Mouse (Mus musculus) hindbrain, embryonic 11.5 days (tissue): ENCODE data around the gene Cntfr. TPM values are rescaled to one million over a fixed set of nuclear protein-coding genes. Genes with fewer than 3 reads are reported as not detected.

ENCODE experiments used
- ATAC-seq: fragments of 200-750 bp; cut with Nextera tagmentation; 2 replicates; pipeline ENCODE4 v1.8.0; 2017; ENCODE audit warnings: mild to moderate bottlenecking, moderate TSS enrichment, moderate library complexity; ENCODE audit not compliant: low FRiP score
- DNase-seq: peaks from one replicate; pipeline ENCODE4 v3.0.0-alpha.2; 2015; ENCODE audit warnings: low spot score
- H3K27ac ChIP-seq: fragments of 300-500 bp; sonication (generic); 2 replicates; pipeline ENCODE4 v1.5.1; 2014; ENCODE audit warnings: mild to moderate bottlenecking, low read depth, low read length
- H3K27me3 ChIP-seq: fragments of 300-500 bp; sonication (generic); 2 replicates; pipeline ENCODE4 v1.6.1; 2014; ENCODE audit warnings: mild to moderate bottlenecking, low read length, moderate library complexity, mixed read lengths; ENCODE audit not compliant: control insufficient read depth, insufficient read depth
- H3K36me3 ChIP-seq: fragments of 300-500 bp; sonication (generic); 2 replicates; pipeline ENCODE4 v1.6.1; 2014; ENCODE audit warnings: mild to moderate bottlenecking, low read length, moderate library complexity, mixed read lengths; ENCODE audit not compliant: control insufficient read depth, insufficient read depth
- H3K4me1 ChIP-seq: fragments of 300-500 bp; sonication (generic); replicated peaks from 2 replicates; pipeline ENCODE4 v1.6.1; 2014; ENCODE audit warnings: low read length, mixed read lengths; ENCODE audit not compliant: control insufficient read depth, insufficient read depth
- H3K4me2 ChIP-seq: fragments of 300-500 bp; sonication (generic); replicated peaks from 2 replicates; pipeline ENCODE4 v1.6.1; 2014; ENCODE audit warnings: mild to moderate bottlenecking, low read depth, low read length
- H3K4me3 ChIP-seq: fragments of 300-500 bp; sonication (generic); 2 replicates; pipeline ENCODE4 v1.5.1; 2014; ENCODE audit warnings: low read depth, low read length
- H3K9ac ChIP-seq: fragments of 300-500 bp; sonication (generic); 2 replicates; pipeline ENCODE4 v1.6.1; 2014; ENCODE audit warnings: low read depth, low read length
- H3K9me3 ChIP-seq: fragments of 300-500 bp; sonication (generic); 2 replicates; pipeline ENCODE4 v1.6.1; 2016; ENCODE audit warnings: low read length; ENCODE audit not compliant: control insufficient read depth
- WGBS: fragments of 180-500 bp; shearing (Covaris S2); extraction: QIAGEN DNeasy Blood & Tissue Kit; methylation state at CpG from one replicate; pipeline ENCODE4 v1.1.7; 2014; 5-methylcytosine and 5-hydroxymethylcytosine counted together
- polyA plus RNA-seq: library from polyadenylated mRNA; unstranded; fragments of >200 nt; fragmentation: Nextera tagmentation; extraction: Ambion mirVana; gene quantifications from 2 replicates; pipeline ENCODE4 v1.2.1, GENCODE M21; 2014

Gene Cntfr
- polyA plus RNA-seq, 1 experiment from 2014 or later, result 29.5 TPM

- H3K4me2 ChIP-seq, result no peak overlapping the region
- ATAC-seq, result 0 out of 2 replicates have a peak, but pooled peaks have one; percentile 33
- peak overlapping the region; percentile 60 for H3K27ac ChIP-seq
- H3K4me1 ChIP-seq, result peaks cover 37% of the 10 kb centered on the region
- peak; percentile 24 for DNase-seq
- peaks cover 4% of the 10 kb centered on the region for H3K36me3 ChIP-seq
- no peaks in the 10 kb centered on the region for H3K9me3 ChIP-seq
- H3K4me3 ChIP-seq, result no peak overlapping the region
- H3K9ac ChIP-seq, result 0 out of 2 replicates have a peak overlapping the region, but pooled peaks have one; percentile 27
- no peaks in the 10 kb centered on the region for H3K27me3 ChIP-seq
- 51% methylated on average over 13 of the region's 13 CpGs for WGBS
Measured at GRCm38 (mm10) chr4:41677006-41677629, 19.8 kb downstream of the Cntfr start.

- WGBS, result 78% methylated on average over 16 of the region's 17 CpGs
- Histone ChIP-seq H3K4me2 (no peak overlapping the region), H3K9ac (no peak overlapping the region), H3K4me3 (no peak overlapping the region), H3K36me3 (peaks cover 4% of the 10 kb centered on the region), H3K27me3 (no peaks in the 10 kb centered on the region), H3K9me3 (no peaks in the 10 kb centered on the region), H3K27ac (0 out of 2 replicates have a peak overlapping the region, but pooled peaks have one; percentile 27), H3K4me1 (peaks cover 40% of the 10 kb centered on the region)
- ATAC-seq (no peak), DNase-seq (no peak)
Measured at GRCm38 (mm10) chr4:41676248-41677005, 20.5 kb downstream of the Cntfr start.

- Histone ChIP-seq H3K27ac (peak overlapping the region; percentile 75), H3K9me3 (no peaks in the 10 kb centered on the region), H3K36me3 (peaks cover 6% of the 10 kb centered on the region), H3K9ac (0 out of 2 replicates have a peak overlapping the region, but pooled peaks have one; percentile 27), H3K4me2 (no peak overlapping the region), H3K27me3 (no peaks in the 10 kb centered on the region), H3K4me3 (no peak overlapping the region), H3K4me1 (peaks cover 31% of the 10 kb centered on the region)
- WGBS, result 49% methylated on average over 19 of the region's 19 CpGs
- ATAC-seq, result 0 out of 2 replicates have a peak, but pooled peaks have one; percentile 17
- peak; percentile 25 for DNase-seq
Measured at GRCm38 (mm10) chr4:41673186-41673585, 23.7 kb downstream of the Cntfr start.

GRCm38 (mm10) chr4:41672522-41672963, 24.3 kb downstream of the Cntfr start:
- peak; percentile 39 for DNase-seq
- H3K27me3 ChIP-seq, result no peaks in the 10 kb centered on the region
- H3K4me3 ChIP-seq, result no peak overlapping the region
- H3K4me1 ChIP-seq, result peaks cover 27% of the 10 kb centered on the region
- 32% methylated on average over 8 of the region's 8 CpGs for WGBS
- peaks cover 4% of the 10 kb centered on the region; the same call in 1 of the 2 replicates for H3K36me3 ChIP-seq
- H3K9me3 ChIP-seq, result no peaks in the 10 kb centered on the region
- no peak overlapping the region for H3K4me2 ChIP-seq
- peak overlapping the region; percentile 28; the same call in 1 of the 2 replicates for H3K9ac ChIP-seq
- peak; percentile 5; the same call in 1 of the 2 replicates for ATAC-seq
- H3K27ac ChIP-seq, result peak overlapping the region; percentile 75

- peaks cover 4% of the 10 kb centered on the region; the same call in 1 of the 2 replicates for H3K36me3 ChIP-seq
- no peak overlapping the region for H3K4me2 ChIP-seq
- peak; percentile 62 for ATAC-seq
- H3K9me3 ChIP-seq, result no peaks in the 10 kb centered on the region
- peaks cover 23% of the 10 kb centered on the region for H3K4me1 ChIP-seq
- peak overlapping the region; percentile 75 for H3K27ac ChIP-seq
- 21% methylated on average over 8 of the region's 8 CpGs for WGBS
- no peak overlapping the region for H3K4me3 ChIP-seq
- peak overlapping the region; percentile 28; the same call in 1 of the 2 replicates for H3K9ac ChIP-seq
- DNase-seq, result peak; percentile 45
- no peaks in the 10 kb centered on the region for H3K27me3 ChIP-seq
Measured at GRCm38 (mm10) chr4:41671963-41672480, 24.9 kb downstream of the Cntfr start.

GRCm38 (mm10) chr4:41671500-41671899, 25.4 kb downstream of the Cntfr start:
- 52% methylated on average over 5 of the region's 5 CpGs for WGBS
- Histone ChIP-seq H3K9ac (no peak overlapping the region), H3K27ac (peak overlapping the region; percentile 75; the same call in 1 of the 2 replicates), H3K27me3 (no peaks in the 10 kb centered on the region), H3K4me2 (no peak overlapping the region), H3K4me1 (peaks cover 23% of the 10 kb centered on the region), H3K36me3 (peaks cover 4% of the 10 kb centered on the region; the same call in 1 of the 2 replicates), H3K4me3 (no peak overlapping the region), H3K9me3 (no peaks in the 10 kb centered on the region)
- no peak for ATAC-seq
- no peak for DNase-seq

GRCm38 (mm10) chr4:41670836-41671235, 26.1 kb downstream of the Cntfr start:
- Histone ChIP-seq H3K4me1 (peaks cover 21% of the 10 kb centered on the region), H3K4me3 (no peak overlapping the region), H3K4me2 (no peak overlapping the region), H3K9me3 (no peaks in the 10 kb centered on the region), H3K27me3 (no peaks in the 10 kb centered on the region), H3K9ac (no peak overlapping the region), H3K36me3 (peaks cover 4% of the 10 kb centered on the region; the same call in 1 of the 2 replicates), H3K27ac (peak overlapping the region; percentile 24; the same call in 1 of the 2 replicates)
- ATAC-seq, result no peak
- DNase-seq, result no peak
- 78% methylated on average over 18 of the region's 18 CpGs for WGBS

- Histone ChIP-seq H3K4me2 (no peak overlapping the region), H3K9ac (no peak overlapping the region), H3K36me3 (peaks cover 4% of the 10 kb centered on the region; the same call in 1 of the 2 replicates), H3K4me3 (no peak overlapping the region), H3K4me1 (peaks cover 37% of the 10 kb centered on the region), H3K9me3 (no peaks in the 10 kb centered on the region), H3K27me3 (no peaks in the 10 kb centered on the region), H3K27ac (no peak overlapping the region)
- no peak for ATAC-seq
- DNase-seq, result no peak
- 73% methylated on average over 10 of the region's 11 CpGs for whole genome bisulfite sequencing
Measured at GRCm38 (mm10) chr4:41666646-41667045, 30.2 kb downstream of the Cntfr start.
